Mouse (Mus musculus) stomach, postnatal 0 days (tissue): ENCODE data around the gene Sft2d2.

ENCODE experiments used
- CTCF ChIP-seq: IDR thresholded peaks from 2 replicates; pipeline ENCODE4 v1.5.1; 2016; ENCODE audit warnings: antibody characterized with exemption, low read depth, mild to moderate bottlenecking, moderate library complexity
- EP300 ChIP-seq: optimal IDR thresholded peaks from 2 replicates; pipeline ENCODE3; 2016; ENCODE audit warnings: antibody characterized with exemption

- TF ChIP-seq EP300 = no peak
- TF ChIP-seq CTCF = peak; percentile 56
Measured at GRCm38 (mm10) chr1:165193880-165194661, at the start of gene Sft2d2.
